Mouse (Mus musculus) kidney, adult 2 months (tissue): ENCODE measurements at regions not wholly inside any gene's neighbourhood (a gene's known extent, or its start where the extent isn't known, plus 50 kb on each side); places are given as distances from the start of the nearest gene placed in this dataset.

Experiments used
- CTCF ChIP-seq: fragments of 200-500 bp; conservative IDR thresholded peaks from 2 replicates; pipeline ENCODE4 v1.5.1; 2011; ENCODE audit warnings: low read depth, mild to moderate bottlenecking, control low read depth, low read length, moderate library complexity, mixed read lengths; ENCODE audit not compliant: insufficient read depth, insufficient read length
- POLR2A ChIP-seq: fragments of 200-500 bp; IDR thresholded peaks from one replicate; pipeline ENCODE4 v1.6.1; 2011; ENCODE audit warnings: low read depth, low read length, control low read depth

DNA sequence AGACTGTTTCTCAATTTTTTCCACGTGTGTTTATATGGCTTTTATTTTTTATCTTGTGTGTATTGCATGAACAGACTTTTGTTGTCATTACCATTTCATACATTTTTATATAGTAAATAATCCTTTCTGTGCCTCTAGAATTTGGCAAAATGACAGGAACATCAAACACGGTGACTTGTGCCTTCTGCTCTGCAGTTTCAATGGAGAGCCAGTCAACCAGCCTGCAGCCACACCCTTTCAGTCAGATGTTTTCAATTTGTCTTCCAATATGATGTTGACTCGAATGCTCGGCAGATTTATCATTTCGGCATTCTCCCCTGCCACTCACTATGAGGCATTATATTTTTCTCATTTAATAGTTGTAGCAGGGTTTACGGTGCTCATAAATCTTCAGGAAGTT lies 74.7 kb upstream of the Dusp10 start:
- TF ChIP-seq POLR2A (no peak), CTCF (no peak)
